Mouse (Mus musculus) liver, embryonic 15.5 days (tissue): ENCODE results near the gene Gm13941. TPM values are rescaled to one million over a fixed set of nuclear protein-coding genes. Genes with fewer than 3 reads are reported as not detected.

Source experiments
- ATAC-seq: fragments of 200-750 bp; cut with Nextera tagmentation; 2 replicates; pipeline ENCODE4 v1.8.0; 2017; ENCODE audit warnings: moderate number of reproducible peaks, mild to moderate bottlenecking, moderate library complexity; ENCODE audit not compliant: insufficient read depth
- H3K27ac ChIP-seq: fragments of 300-500 bp; sonication (generic); replicated peaks from 2 replicates; pipeline ENCODE4 v1.5.1; 2015; ENCODE audit warnings: mild to moderate bottlenecking, inconsistent platforms
- H3K27me3 ChIP-seq: fragments of 300-500 bp; sonication (generic); 2 replicates; pipeline ENCODE4 v1.6.1; 2015; ENCODE audit warnings: mild to moderate bottlenecking, inconsistent platforms
- H3K36me3 ChIP-seq: fragments of 300-500 bp; sonication (generic); replicated peaks from 2 replicates; pipeline ENCODE4 v1.6.1; 2015; ENCODE audit warnings: moderate library complexity, mild to moderate bottlenecking, inconsistent platforms
- H3K4me1 ChIP-seq: fragments of 300-500 bp; sonication (generic); replicated peaks from 2 replicates; pipeline ENCODE4 v1.6.1; 2015; ENCODE audit warnings: inconsistent platforms
- H3K4me2 ChIP-seq: fragments of 300-500 bp; sonication (generic); 2 replicates; pipeline ENCODE4 v1.6.1; 2015; ENCODE audit warnings: moderate library complexity, mild to moderate bottlenecking, inconsistent platforms
- H3K4me3 ChIP-seq: fragments of 300-500 bp; sonication (generic); replicated peaks from 2 replicates; pipeline ENCODE4 v1.5.1; 2015; ENCODE audit warnings: mild to moderate bottlenecking, inconsistent platforms
- H3K9ac ChIP-seq: fragments of 300-500 bp; sonication (generic); 2 replicates; pipeline ENCODE4 v1.6.1; 2015; ENCODE audit warnings: moderate library complexity, mild to moderate bottlenecking, inconsistent platforms
- H3K9me3 ChIP-seq: fragments of 300-500 bp; sonication (generic); replicated peaks from 2 replicates; pipeline ENCODE4 v1.6.1; 2016; ENCODE audit warnings: inconsistent platforms
- WGBS: fragments of 180-500 bp; shearing (Covaris S2); methylation state at CpG from one replicate; pipeline ENCODE4 v1.1.7; 2015; ENCODE audit warnings: mixed read lengths; ENCODE audit not compliant: insufficient replicate concordance; 5-methylcytosine and 5-hydroxymethylcytosine counted together
- polyA plus RNA-seq: library from polyadenylated mRNA; unstranded; fragments of >200 nt; fragmentation: Nextera tagmentation; extraction: Ambion mirVana; gene quantifications from 2 replicates; pipeline ENCODE4 v1.2.1, GENCODE M21; 2015

Gm13941 gene
- polyA plus RNA-seq, result not detected in 2 replicates

DNA sequence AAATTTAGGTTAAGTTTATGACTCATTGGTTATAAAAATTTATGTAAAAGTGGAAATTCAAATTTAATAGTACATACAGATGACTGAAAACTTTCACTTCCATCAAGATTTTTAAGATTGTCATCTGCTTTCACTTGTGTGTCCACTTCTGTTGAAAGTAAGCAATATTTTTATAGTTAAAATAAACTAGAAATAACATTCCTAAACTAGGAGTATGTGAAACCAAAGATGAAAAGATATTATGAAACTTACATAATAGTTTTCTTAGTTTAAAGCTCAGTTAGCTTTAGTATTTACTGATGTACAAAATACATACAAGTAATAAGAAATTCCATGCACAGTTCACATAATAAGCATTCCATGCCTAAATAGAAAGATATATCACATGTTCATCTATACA lies at the start of gene Gm13941:
TSS of gene Gm13941 (minus strand) at position 101 of the 400 bp plus-strand sequence.
- H3K4me1 ChIP-seq, result no peaks in the 10 kb centered on the region
- no peaks in the 10 kb centered on the region for H3K27me3 ChIP-seq
- ATAC-seq, result no peak
- no peak within 1 kb of the TSS for H3K4me3 ChIP-seq
- H3K36me3 ChIP-seq, result no peaks in the 10 kb centered on the region
- H3K9ac ChIP-seq, result no peak within 1 kb of the TSS
- no peak within 1 kb of the TSS for H3K4me2 ChIP-seq
- no peaks in the 10 kb centered on the region for H3K9me3 ChIP-seq
- H3K27ac ChIP-seq, result no peak within 1 kb of the TSS

- no peaks in the 10 kb centered on the region for H3K27me3 ChIP-seq
- no peak within 1 kb of the TSS for H3K4me2 ChIP-seq
- H3K9ac ChIP-seq, result no peak within 1 kb of the TSS
- no peak within 1 kb of the TSS for H3K4me3 ChIP-seq
- no peaks in the 10 kb centered on the region for H3K9me3 ChIP-seq
- 40% methylated on average over 2 of the region's 2 CpGs for WGBS
- no peak for ATAC-seq
- no peak within 1 kb of the TSS for H3K27ac ChIP-seq
- H3K4me1 ChIP-seq, result no peaks in the 10 kb centered on the region
- H3K36me3 ChIP-seq, result no peaks in the 10 kb centered on the region
Observed at GRCm38 (mm10) chr2:111152836-111153235, 47.1 kb upstream of the Gm13941 start, which contains the start of gene Gm15130. Gm15130 (minus strand) TSS chr2:111152936.

GRCm38 (mm10) chr2:111135739-111136138 lies 30.0 kb upstream of the Gm13941 start:
- Histone ChIP-seq H3K4me1 (no peaks in the 10 kb centered on the region), H3K9ac (no peak overlapping the region), H3K4me2 (no peak overlapping the region), H3K9me3 (no peaks in the 10 kb centered on the region), H3K36me3 (no peaks in the 10 kb centered on the region), H3K4me3 (no peak overlapping the region), H3K27ac (no peak overlapping the region), H3K27me3 (no peaks in the 10 kb centered on the region)
- no peak for ATAC-seq
- 51% methylated on average over 5 of the region's 5 CpGs for WGBS

GRCm38 (mm10) chr2:111058586-111059261 lies 47.1 kb downstream of the Gm13941 start:
- H3K9me3 ChIP-seq, result no peaks in the 10 kb centered on the region
- 80% methylated on average over 1 of the region's 1 CpGs for WGBS
- H3K36me3 ChIP-seq, result no peaks in the 10 kb centered on the region
- H3K27me3 ChIP-seq, result no peaks in the 10 kb centered on the region
- no peak for ATAC-seq
- H3K4me2 ChIP-seq, result no peak overlapping the region
- no peak overlapping the region for H3K27ac ChIP-seq
- no peaks in the 10 kb centered on the region for H3K4me1 ChIP-seq
- no peak overlapping the region for H3K9ac ChIP-seq
- no peak overlapping the region for H3K4me3 ChIP-seq

Other genes with a start within 250 kb of the Gm13941 start
- 0.02 TPM in 1 of 2 replicates, not detected in the other for gene Ano3, start 155.1 kb downstream of the Gm13941 start, polyA plus RNA-seq
- not detected in 2 replicates for gene Gm15130, start 47.0 kb upstream of the Gm13941 start, polyA plus RNA-seq
- gene 4930430A15Rik, start 123.6 kb upstream of the Gm13941 start, polyA plus RNA-seq, result not detected in 2 replicates
- gene Olfr1275, start 129.3 kb upstream of the Gm13941 start, polyA plus RNA-seq, result not detected in 2 replicates
- not detected in 2 replicates for gene Olfr1276, start 148.5 kb upstream of the Gm13941 start, polyA plus RNA-seq
- not detected in 2 replicates for gene Olfr1277, start 168.1 kb upstream of the Gm13941 start, polyA plus RNA-seq
- gene Olfr1278, start 184.2 kb upstream of the Gm13941 start, polyA plus RNA-seq, result not detected in 2 replicates
- not detected in 2 replicates for gene Olfr1279, start 194.7 kb upstream of the Gm13941 start, polyA plus RNA-seq
- not detected in 2 replicates for gene Olfr1280, start 208.0 kb upstream of the Gm13941 start, polyA plus RNA-seq
- gene Olfr1281, start 220.5 kb upstream of the Gm13941 start, polyA plus RNA-seq, result not detected in 2 replicates
- gene Olfr1282, start 230.1 kb upstream of the Gm13941 start, polyA plus RNA-seq, result not detected in 2 replicates